ENCODE assay signal across 8 mouse cellular contexts in the genomic region with DNA sequence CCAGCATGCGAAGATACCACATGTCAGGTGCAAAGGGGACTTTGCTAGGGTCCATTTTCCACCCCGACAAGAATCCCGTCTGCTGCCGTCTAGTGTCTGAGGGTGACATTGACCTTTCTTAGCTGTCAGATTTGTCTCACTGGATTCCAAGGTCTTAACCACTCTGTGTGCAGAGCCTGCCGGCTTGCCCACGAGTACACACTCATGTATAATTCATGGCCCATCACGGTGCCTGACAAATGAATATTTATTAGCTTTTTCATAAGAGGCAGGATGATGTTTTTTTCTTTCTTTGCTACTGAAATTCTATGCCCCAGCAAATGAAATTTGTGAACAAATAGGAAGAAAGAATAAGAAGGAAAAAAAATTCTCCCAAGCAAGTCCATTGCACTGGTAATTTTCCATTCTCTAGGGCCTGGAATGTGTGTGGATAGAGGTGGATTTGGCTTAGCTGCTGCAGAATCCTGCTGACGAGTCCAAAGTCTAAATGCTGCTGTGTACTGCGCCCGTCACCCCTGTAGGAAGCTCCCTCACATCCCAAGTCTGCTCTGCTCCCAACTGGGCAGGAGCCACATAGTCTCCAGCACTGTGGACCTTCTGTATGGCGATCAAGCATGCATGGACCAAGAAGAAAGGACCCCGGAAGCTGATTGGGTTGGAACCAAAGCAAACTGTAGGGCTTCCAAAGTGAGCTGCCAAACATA.
A peak's percentile ranks its signal among the peaks of the same experiment; 100 is the strongest.
DNase-seq lines count a peak whose midpoint lies in the region.

No protein-coding gene starts in this region.

- peak; percentile 21 for DNase-seq in embryo, embryonic 10 days (ENCODE audit: low spot score)
- no peak for DNase-seq in embryo, embryonic 9.5 days (ENCODE audit: extremely low spot score)
- DNase-seq in right cerebral cortex, adult 2 months (ENCODE audit: low spot score in 2 of 2), result peak; percentile 14 to 26
- DNase-seq in right cerebral cortex, postnatal 4 days, result no peak
- peak; percentile 32 for DNase-seq in left cerebral cortex, postnatal 4 days
- DNase-seq in natural killer cell, adult 2 months (ENCODE audit: low spot score in 2 of 2), result no peak
- no peak for DNase-seq in lung, postnatal 10 days
- no peak for DNase-seq in layer of hippocampus, postnatal 25 days (ENCODE audit: extremely low spot score in 1 of 2, low spot score in 1 of 2)

- intact Hi-C loops in left cerebral cortex, postnatal 4 days (cut with DNase I), result no loop called here

Comparison
In these comparisons a context has a peak if more than half of its experiments do, and no peak if none do; other contexts are left out.
1. DNase-seq: peak in embryo, embryonic 10 days (single experiment), right cerebral cortex, adult 2 months (2 of 2) and left cerebral cortex, postnatal 4 days (single experiment); none in embryo, embryonic 9.5 days (single experiment), right cerebral cortex, postnatal 4 days (single experiment), natural killer cell, adult 2 months (0 of 2), lung, postnatal 10 days (single experiment) and layer of hippocampus, postnatal 25 days (0 of 2).